Mouse (Mus musculus) stomach, embryonic 14.5 days (tissue): ENCODE data around the gene Hist1h2af. TPM values are rescaled to one million over a fixed set of nuclear protein-coding genes. Genes with fewer than 3 reads are reported as not detected.
A peak's percentile ranks its signal among the peaks of the same experiment; 100 is the strongest.

Source experiments
- ATAC-seq: fragments of 200-750 bp; cut with Nextera tagmentation; 2 replicates; pipeline ENCODE4 v1.8.0; 2017; ENCODE audit warnings: low read depth, moderate TSS enrichment; ENCODE audit not compliant: insufficient number of reproducible peaks, insufficient read depth, low FRiP score
- H3K27ac ChIP-seq: fragments of 300-500 bp; sonication (generic); 2 replicates; pipeline ENCODE4 v1.5.1; 2014; ENCODE audit warnings: mild to moderate bottlenecking, low read length, moderate library complexity, mixed read lengths
- H3K27me3 ChIP-seq: fragments of 300-500 bp; sonication (generic); 2 replicates; pipeline ENCODE4 v1.6.1; 2014; ENCODE audit warnings: low read length, control low read depth, mixed read lengths; ENCODE audit not compliant: control insufficient read depth, insufficient read depth
- H3K36me3 ChIP-seq: fragments of 300-500 bp; sonication (generic); 2 replicates; pipeline ENCODE4 v1.6.1; 2014; ENCODE audit warnings: mild to moderate bottlenecking, control low read depth, low read length, moderate library complexity, mixed read lengths; ENCODE audit not compliant: control insufficient read depth, insufficient read depth
- H3K4me1 ChIP-seq: fragments of 300-500 bp; sonication (generic); 2 replicates; pipeline ENCODE4 v1.6.1; 2014; ENCODE audit warnings: low read length, control low read depth, mixed read lengths; ENCODE audit not compliant: control insufficient read depth, insufficient read depth
- H3K4me2 ChIP-seq: fragments of 300-500 bp; sonication (generic); replicated peaks from 2 replicates; pipeline ENCODE4 v1.6.1; 2014; ENCODE audit warnings: low read depth, low read length, control low read depth
- H3K4me3 ChIP-seq: fragments of 300-500 bp; sonication (generic); 2 replicates; pipeline ENCODE4 v1.5.1; 2014; ENCODE audit warnings: low read depth, low read length, control low read depth
- H3K9ac ChIP-seq: fragments of 300-500 bp; sonication (generic); replicated peaks from 2 replicates; pipeline ENCODE4 v1.6.1; 2014; ENCODE audit warnings: low read depth, mild to moderate bottlenecking, control low read depth, low read length, moderate library complexity, mixed read lengths
- H3K9me3 ChIP-seq: fragments of 300-500 bp; sonication (generic); 2 replicates; pipeline ENCODE4 v1.6.1; 2016; ENCODE audit warnings: low read depth, low read length, control low read depth; ENCODE audit not compliant: control insufficient read depth
- WGBS: fragments of 180-500 bp; shearing (Covaris S2); extraction: QIAGEN DNeasy Blood & Tissue Kit; methylation state at CpG from one replicate; pipeline ENCODE4 v1.1.7; 2014; 5-methylcytosine and 5-hydroxymethylcytosine counted together
- polyA plus RNA-seq: library from polyadenylated mRNA; unstranded; fragments of >200 nt; fragmentation: Nextera tagmentation; extraction: Ambion mirVana; gene quantifications from 2 replicates; pipeline ENCODE4 v1.2.1, GENCODE M21; 2014

Hist1h2af gene
- polyA plus RNA-seq, 1 experiment from 2014 or later = 14.1 TPM

DNA sequence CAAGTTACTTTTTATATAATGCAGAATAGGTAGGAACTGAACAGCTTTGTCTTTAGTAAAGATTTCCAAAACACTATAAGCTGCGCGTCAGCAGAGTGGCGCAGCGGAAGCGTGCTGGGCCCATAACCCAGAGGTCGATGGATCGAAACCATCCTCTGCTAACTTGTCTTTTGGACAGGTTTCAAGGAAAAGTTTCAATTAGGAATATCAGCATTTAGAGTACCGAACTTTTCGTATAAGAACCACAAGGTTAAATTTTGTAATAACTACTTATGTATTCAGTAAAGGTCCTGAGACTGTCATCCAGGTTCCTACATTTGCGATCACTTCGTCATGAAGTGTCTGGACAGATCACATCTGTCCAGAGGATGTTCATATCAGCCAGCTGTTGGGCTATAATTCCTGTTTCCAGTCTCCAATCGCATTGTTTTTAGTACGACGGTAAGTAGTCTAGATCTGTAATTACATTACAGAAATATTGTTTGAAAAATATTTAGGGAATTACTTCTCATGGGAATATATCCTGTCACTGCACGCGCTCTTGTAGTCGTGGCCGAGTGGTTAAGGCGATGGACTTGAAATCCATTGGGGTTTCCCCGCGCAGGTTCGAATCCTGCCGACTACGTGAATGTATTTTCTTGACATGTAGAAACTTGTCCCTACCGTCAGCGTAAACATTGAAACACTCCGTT is 16.0 kb upstream of the Hist1h2af start:
- Histone ChIP-seq H3K27ac (no peak overlapping the region; the same call in 1 of the 2 replicates), H3K4me2 (peak overlapping the region; percentile 72), H3K9me3 (no peaks in the 10 kb centered on the region), H3K4me3 (peak overlapping the region; percentile 55), H3K4me1 (no peaks in the 10 kb centered on the region; the same call in 1 of the 2 replicates), H3K9ac (peak overlapping the region; percentile 33; the same call in 1 of the 2 replicates), H3K36me3 (no peaks in the 10 kb centered on the region), H3K27me3 (no peaks in the 10 kb centered on the region)
- WGBS = under 1% methylated on average over 27 of the region's 27 CpGs
- peak; percentile 81 for ATAC-seq

DNA sequence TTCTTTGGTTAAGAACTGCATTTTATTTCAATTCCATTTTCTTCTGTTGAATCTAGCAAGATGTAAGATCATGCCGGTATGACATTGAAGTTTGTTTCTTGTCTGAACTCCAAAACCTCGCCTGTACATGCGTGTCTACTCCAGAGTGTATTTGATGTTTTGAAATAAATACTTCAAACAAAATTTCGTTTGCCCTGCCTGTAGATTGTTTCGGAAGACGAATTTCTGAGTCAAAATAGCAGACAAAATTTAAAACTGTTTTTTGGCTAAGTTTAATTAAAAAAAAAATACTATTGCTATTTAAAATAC is 15.5 kb upstream of the Hist1h2af start:
- Histone ChIP-seq H3K36me3 (no peaks in the 10 kb centered on the region), H3K9me3 (no peaks in the 10 kb centered on the region), H3K27me3 (no peaks in the 10 kb centered on the region), H3K4me2 (peak overlapping the region; percentile 72), H3K9ac (peak overlapping the region; percentile 33; the same call in 1 of the 2 replicates), H3K4me1 (no peaks in the 10 kb centered on the region; the same call in 1 of the 2 replicates), H3K27ac (no peak overlapping the region), H3K4me3 (peak overlapping the region; percentile 55)
- ATAC-seq = no peak
- WGBS = under 1% methylated on average over 6 of the region's 6 CpGs

DNA sequence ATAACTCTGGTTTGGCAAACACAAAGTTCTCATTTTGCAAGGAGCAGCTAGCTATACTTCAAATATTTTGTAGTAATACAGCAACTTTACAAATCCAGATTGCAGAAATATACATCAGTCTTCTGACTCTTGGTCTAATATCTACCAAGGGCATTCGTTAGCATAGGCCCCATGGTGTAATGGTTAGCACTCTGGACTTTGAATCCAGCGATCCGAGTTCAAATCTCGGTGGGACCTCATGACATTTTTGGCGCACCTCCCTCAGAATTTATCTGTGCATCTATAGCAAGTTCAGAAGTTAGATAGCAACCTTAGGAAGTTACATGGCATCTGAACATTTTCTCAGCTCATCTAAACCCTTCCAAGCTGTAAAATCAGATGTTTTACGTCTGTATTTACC is 14.8 kb upstream of the Hist1h2af start:
- H3K27ac ChIP-seq = no peak overlapping the region
- H3K27me3 ChIP-seq = no peaks in the 10 kb centered on the region
- 0% methylated on average over 6 of the region's 6 CpGs for WGBS
- peak overlapping the region; percentile 72 for H3K4me2 ChIP-seq
- H3K9ac ChIP-seq = no peak overlapping the region
- H3K4me3 ChIP-seq = peak overlapping the region; percentile 55
- no peaks in the 10 kb centered on the region; the same call in 1 of the 2 replicates for H3K4me1 ChIP-seq
- H3K36me3 ChIP-seq = no peaks in the 10 kb centered on the region
- H3K9me3 ChIP-seq = no peaks in the 10 kb centered on the region
- ATAC-seq = peak; percentile 51; the same call in 1 of the 2 replicates

DNA sequence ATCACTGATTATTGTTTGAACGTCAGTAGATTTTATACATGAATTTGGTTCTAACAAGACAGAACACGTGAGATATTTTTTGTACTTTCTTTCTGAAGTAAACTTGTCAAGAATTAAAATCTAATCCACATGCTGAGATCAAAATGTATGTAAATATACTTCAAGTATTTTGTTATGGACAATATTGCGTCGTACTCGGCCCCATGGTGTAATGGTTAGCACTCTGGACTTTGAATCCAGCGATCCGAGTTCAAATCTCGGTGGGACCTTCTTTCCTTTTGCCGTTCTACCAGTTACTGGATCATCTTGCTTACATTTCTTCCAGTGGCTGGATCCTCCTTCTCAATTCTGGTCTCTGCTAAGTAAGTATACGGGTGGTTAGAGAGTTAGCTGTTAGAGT is 14.3 kb upstream of the Hist1h2af start:
- no peak overlapping the region for H3K9ac ChIP-seq
- under 1% methylated on average over 10 of the region's 10 CpGs for WGBS
- H3K27ac ChIP-seq = no peak overlapping the region
- H3K27me3 ChIP-seq = no peaks in the 10 kb centered on the region
- peak overlapping the region; percentile 72 for H3K4me2 ChIP-seq
- no peaks in the 10 kb centered on the region; the same call in 1 of the 2 replicates for H3K4me1 ChIP-seq
- H3K9me3 ChIP-seq = no peaks in the 10 kb centered on the region
- H3K36me3 ChIP-seq = no peaks in the 10 kb centered on the region
- peak overlapping the region; percentile 55 for H3K4me3 ChIP-seq
- peak; percentile 54; the same call in 1 of the 2 replicates for ATAC-seq

DNA sequence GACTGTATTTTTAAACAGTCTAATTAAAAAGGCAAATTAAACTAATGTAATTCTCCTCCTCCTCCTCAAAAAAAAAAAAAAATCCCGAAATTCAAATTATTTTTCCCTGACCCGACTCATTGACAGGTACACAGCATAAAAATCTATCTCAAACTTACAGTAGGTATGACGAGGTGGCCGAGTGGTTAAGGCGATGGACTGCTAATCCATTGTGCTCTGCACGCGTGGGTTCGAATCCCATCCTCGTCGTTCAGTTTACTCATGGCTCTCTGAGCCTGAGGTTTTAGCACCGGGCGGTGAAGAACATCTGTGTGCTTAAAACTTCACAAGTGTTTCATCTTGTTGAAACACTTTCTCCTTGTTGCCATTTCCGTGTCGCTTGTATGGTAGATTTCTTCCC is 12.0 kb upstream of the Hist1h2af start:
- Histone ChIP-seq H3K4me1 (no peaks in the 10 kb centered on the region), H3K27ac (no peak overlapping the region), H3K36me3 (no peaks in the 10 kb centered on the region), H3K4me2 (0 out of 2 replicates have a peak overlapping the region, but pooled peaks have one; percentile 23), H3K9ac (no peak overlapping the region), H3K27me3 (no peaks in the 10 kb centered on the region), H3K9me3 (no peaks in the 10 kb centered on the region), H3K4me3 (no peak overlapping the region)
- under 1% methylated on average over 14 of the region's 14 CpGs for WGBS
- no peak for ATAC-seq

DNA sequence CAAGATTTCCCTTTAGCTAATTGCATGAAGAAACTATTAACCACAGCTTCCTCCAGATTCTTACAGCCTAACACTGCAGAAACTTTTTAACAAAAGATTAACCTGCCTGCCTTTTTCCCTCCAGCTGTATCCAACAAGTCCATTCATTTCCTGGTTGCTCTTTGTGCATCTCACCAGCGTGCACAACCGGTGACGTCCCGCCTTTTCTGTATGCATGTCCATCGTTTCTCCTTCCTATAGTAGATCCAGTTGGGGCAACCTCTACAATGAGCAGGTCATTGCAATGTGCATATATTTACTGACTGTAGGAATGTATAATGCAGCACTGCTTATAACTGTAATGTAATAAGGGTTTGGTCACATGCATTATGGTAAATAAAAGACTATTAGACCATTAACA is 9.7 kb upstream of the Hist1h2af start:
- Histone ChIP-seq H3K4me2 (no peak overlapping the region), H3K27me3 (no peaks in the 10 kb centered on the region), H3K4me3 (no peak overlapping the region), H3K9ac (no peak overlapping the region), H3K36me3 (no peaks in the 10 kb centered on the region), H3K27ac (no peak overlapping the region), H3K4me1 (peaks cover 3% of the 10 kb centered on the region; the same call in 1 of the 2 replicates), H3K9me3 (no peaks in the 10 kb centered on the region)
- WGBS = 58% methylated on average over 5 of the region's 5 CpGs
- no peak for ATAC-seq

DNA sequence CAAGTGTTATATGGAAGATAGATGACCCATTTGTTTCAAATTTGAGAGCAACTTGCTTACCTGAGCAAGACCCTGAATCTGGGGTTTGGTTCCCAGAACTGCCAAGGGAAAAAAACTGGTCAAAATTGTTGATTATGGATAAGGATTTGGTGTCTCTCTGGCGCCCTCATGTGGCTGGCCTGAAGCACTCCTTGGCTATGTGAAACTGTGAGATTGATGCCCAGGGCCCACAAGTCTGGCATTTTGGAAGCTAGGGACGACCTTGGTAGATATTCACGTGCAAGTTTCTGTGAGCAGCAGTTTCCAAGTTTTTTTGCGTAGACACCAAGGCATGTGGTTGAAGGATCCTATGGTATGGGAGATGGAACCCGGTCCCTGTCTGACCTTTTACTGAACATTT is 9.1 kb upstream of the Hist1h2af start:
- H3K9me3 ChIP-seq = no peaks in the 10 kb centered on the region
- no peak for ATAC-seq
- H3K4me1 ChIP-seq = peaks cover 5% of the 10 kb centered on the region; the same call in 1 of the 2 replicates
- no peak overlapping the region for H3K27ac ChIP-seq
- H3K9ac ChIP-seq = no peak overlapping the region
- H3K27me3 ChIP-seq = no peaks in the 10 kb centered on the region
- H3K36me3 ChIP-seq = no peaks in the 10 kb centered on the region
- no peak overlapping the region for H3K4me2 ChIP-seq
- WGBS = 11% methylated on average over 5 of the region's 5 CpGs
- no peak overlapping the region for H3K4me3 ChIP-seq

DNA sequence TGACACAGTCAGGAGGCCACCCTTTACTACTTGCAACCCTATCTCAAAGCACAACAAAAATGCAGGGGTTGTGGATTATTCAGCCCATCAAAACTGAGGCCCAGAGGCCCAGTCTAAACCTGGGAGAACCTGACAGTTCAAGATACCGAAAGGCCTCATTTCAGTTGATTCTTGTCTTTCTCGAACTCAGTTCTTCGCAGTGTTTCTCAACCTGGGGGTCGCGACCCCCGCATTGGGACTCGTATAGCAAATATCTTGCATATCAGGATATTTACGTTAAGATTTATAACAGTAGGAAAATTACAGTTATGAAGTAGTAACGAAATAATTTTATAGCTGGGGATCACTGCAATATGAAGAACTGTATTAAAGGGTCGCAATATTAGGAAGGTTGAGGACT is 7.8 kb upstream of the Hist1h2af start:
- WGBS = 1% methylated on average over 10 of the region's 10 CpGs
- no peaks in the 10 kb centered on the region for H3K36me3 ChIP-seq
- no peaks in the 10 kb centered on the region for H3K9me3 ChIP-seq
- peak overlapping the region; percentile 38 for H3K4me2 ChIP-seq
- no peak overlapping the region for H3K27ac ChIP-seq
- H3K4me3 ChIP-seq = peak overlapping the region; percentile 30
- no peak for ATAC-seq
- H3K27me3 ChIP-seq = no peaks in the 10 kb centered on the region
- H3K4me1 ChIP-seq = peaks cover 5% of the 10 kb centered on the region; the same call in 1 of the 2 replicates
- no peak overlapping the region for H3K9ac ChIP-seq
